Mouse (Mus musculus) lung, postnatal 0 days (tissue): ENCODE data around the gene Eif3a.

Source experiments
- CTCF ChIP-seq: IDR thresholded peaks from 2 replicates; pipeline ENCODE4 v1.5.1; 2016; ENCODE audit warnings: antibody characterized with exemption, mild to moderate bottlenecking
- EP300 ChIP-seq: IDR thresholded peaks from 2 replicates; pipeline ENCODE4 v1.6.1; 2016; ENCODE audit warnings: antibody characterized with exemption, mild to moderate bottlenecking, control low read depth

DNA sequence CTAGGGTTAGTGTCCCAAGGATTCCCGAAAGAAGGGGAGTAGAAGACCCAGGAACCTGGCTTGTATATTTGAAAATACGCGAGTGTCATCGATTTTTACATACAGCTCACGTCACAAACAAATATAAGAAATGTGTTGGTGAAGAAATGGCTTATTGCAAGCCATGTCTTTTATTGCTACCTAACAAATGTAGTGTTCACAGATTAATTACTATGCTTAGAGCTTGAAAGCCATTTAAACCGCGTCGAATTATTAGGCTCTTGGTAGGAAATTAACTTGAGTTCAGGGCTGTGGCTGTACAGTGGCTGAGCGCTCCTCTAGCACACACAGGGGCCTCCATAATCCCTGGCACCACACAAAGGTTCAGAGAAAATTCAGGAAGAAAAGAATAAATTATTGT is 706 bp upstream of the Eif3a start:
- no peak for TF ChIP-seq CTCF
- no peak for TF ChIP-seq EP300
